Mouse (Mus musculus) limb, embryonic 12.5 days (tissue): ENCODE results near the gene Aff3. TPM values are rescaled to one million over a fixed set of nuclear protein-coding genes. Genes with fewer than 3 reads are reported as not detected.

Experiments
- ATAC-seq: fragments of 200-750 bp; cut with Nextera tagmentation; 2 replicates; pipeline ENCODE4 v1.8.0; 2017; ENCODE audit warnings: low read depth, moderate TSS enrichment; ENCODE audit not compliant: insufficient number of reproducible peaks, insufficient read depth, low FRiP score, low TSS enrichment
- H3K27ac ChIP-seq: fragments of 300-500 bp; sonication (generic); 2 replicates; pipeline ENCODE4 v1.5.1; 2016; ENCODE audit warnings: mild to moderate bottlenecking, moderate library complexity
- H3K27me3 ChIP-seq: fragments of 300-500 bp; sonication (generic); 2 replicates; pipeline ENCODE4 v1.6.1; 2016; ENCODE audit warnings: mild to moderate bottlenecking, moderate library complexity
- H3K36me3 ChIP-seq: fragments of 300-500 bp; sonication (generic); 2 replicates; pipeline ENCODE4 v1.6.1; 2016; ENCODE audit warnings: mild to moderate bottlenecking, moderate library complexity
- H3K4me1 ChIP-seq: fragments of 300-500 bp; sonication (generic); replicated peaks from 2 replicates; pipeline ENCODE4 v1.6.1; 2016
- H3K4me2 ChIP-seq: fragments of 300-500 bp; sonication (generic); 2 replicates; pipeline ENCODE4 v1.6.1; 2016; ENCODE audit warnings: mild to moderate bottlenecking, moderate library complexity
- H3K4me3 ChIP-seq: fragments of 300-500 bp; sonication (generic); replicated peaks from 2 replicates; pipeline ENCODE4 v1.5.1; 2016; ENCODE audit warnings: mild to moderate bottlenecking
- H3K9ac ChIP-seq: fragments of 300-500 bp; sonication (generic); replicated peaks from 2 replicates; pipeline ENCODE4 v1.6.1; 2016; ENCODE audit warnings: mild to moderate bottlenecking, moderate library complexity
- H3K9me3 ChIP-seq: fragments of 300-500 bp; sonication (generic); 2 replicates; pipeline ENCODE4 v1.6.1; 2016; ENCODE audit warnings: mild to moderate bottlenecking, moderate library complexity
- WGBS: fragments of 180-500 bp; shearing (Covaris S2); methylation state at CpG from one replicate; pipeline ENCODE4 v1.1.7; 2016; 5-methylcytosine and 5-hydroxymethylcytosine counted together
- polyA plus RNA-seq: library from polyadenylated mRNA; unstranded; fragments of >200 nt; fragmentation: Nextera tagmentation; extraction: Ambion mirVana; gene quantifications from 2 replicates; pipeline ENCODE4 v1.2.1, GENCODE M21; 2016

Gene Aff3
- polyA plus RNA-seq, 1 experiment from 2014 or later, result 48.5 TPM

GRCm38 (mm10) chr1:38320971-38321305 lies 343.8 kb downstream of the Aff3 start:
- peaks cover 30% of the 10 kb centered on the region for H3K4me1 ChIP-seq
- H3K9me3 ChIP-seq, result no peaks in the 10 kb centered on the region
- 96% methylated on average over 2 of the region's 2 CpGs for WGBS
- peak overlapping the region; percentile 50 for H3K27ac ChIP-seq
- peaks cover 8% of the 10 kb centered on the region; the same call in 1 of the 2 replicates for H3K36me3 ChIP-seq
- 0 out of 2 replicates have a peak overlapping the region, but pooled peaks have one; percentile 11 for H3K4me2 ChIP-seq
- no peak overlapping the region for H3K4me3 ChIP-seq
- no peak for ATAC-seq
- H3K27me3 ChIP-seq, result no peaks in the 10 kb centered on the region
- no peak overlapping the region for H3K9ac ChIP-seq

GRCm38 (mm10) chr1:38320126-38320970 lies 344.4 kb downstream of the Aff3 start:
- H3K4me3 ChIP-seq, result no peak overlapping the region
- H3K4me1 ChIP-seq, result peaks cover 30% of the 10 kb centered on the region
- H3K9me3 ChIP-seq, result no peaks in the 10 kb centered on the region
- WGBS, result 51% methylated on average over 16 of the region's 16 CpGs
- ATAC-seq, result no peak; the same call in 1 of the 2 replicates
- H3K9ac ChIP-seq, result no peak overlapping the region
- peak overlapping the region; percentile 50 for H3K27ac ChIP-seq
- H3K27me3 ChIP-seq, result no peaks in the 10 kb centered on the region
- peaks cover 8% of the 10 kb centered on the region; the same call in 1 of the 2 replicates for H3K36me3 ChIP-seq
- H3K4me2 ChIP-seq, result peak overlapping the region; percentile 11; the same call in 1 of the 2 replicates

- H3K4me3 ChIP-seq, result no peak overlapping the region
- H3K9me3 ChIP-seq, result no peaks in the 10 kb centered on the region
- ATAC-seq, result no peak
- H3K4me1 ChIP-seq, result peaks cover 30% of the 10 kb centered on the region
- H3K36me3 ChIP-seq, result peaks cover 8% of the 10 kb centered on the region; the same call in 1 of the 2 replicates
- H3K27ac ChIP-seq, result no peak overlapping the region
- H3K4me2 ChIP-seq, result no peak overlapping the region
- H3K9ac ChIP-seq, result no peak overlapping the region
- no peaks in the 10 kb centered on the region for H3K27me3 ChIP-seq
- 84% methylated on average over 2 of the region's 2 CpGs for WGBS
Observed at GRCm38 (mm10) chr1:38318614-38319013, 346.1 kb downstream of the Aff3 start.

- 73% methylated on average over 4 of the region's 4 CpGs for WGBS
- no peak for ATAC-seq
- peaks cover 12% of the 10 kb centered on the region for H3K36me3 ChIP-seq
Observed at GRCm38 (mm10) chr1:38315992-38316391, 348.8 kb downstream of the Aff3 start.

GRCm38 (mm10) chr1:38310496-38310895 lies 354.3 kb downstream of the Aff3 start:
- peak overlapping the region; percentile 53; the same call in 1 of the 2 replicates for H3K27ac ChIP-seq
- 81% methylated on average over 8 of the region's 8 CpGs for WGBS
- no peak overlapping the region for H3K4me3 ChIP-seq
- H3K9me3 ChIP-seq, result no peaks in the 10 kb centered on the region
- H3K4me2 ChIP-seq, result no peak overlapping the region
- H3K27me3 ChIP-seq, result no peaks in the 10 kb centered on the region
- H3K36me3 ChIP-seq, result peaks cover 17% of the 10 kb centered on the region
- no peak overlapping the region for H3K9ac ChIP-seq
- ATAC-seq, result no peak
- H3K4me1 ChIP-seq, result peaks cover 34% of the 10 kb centered on the region

More at GRCm38 (mm10) chr1:38315992-38316391, 348.8 kb downstream of the Aff3 start:
- H3K4me3 ChIP-seq, result no peak overlapping the region
- H3K9me3 ChIP-seq, result no peaks in the 10 kb centered on the region
- H3K9ac ChIP-seq, result no peak overlapping the region
- no peaks in the 10 kb centered on the region for H3K27me3 ChIP-seq
- no peak overlapping the region for H3K4me2 ChIP-seq
- peaks cover 31% of the 10 kb centered on the region for H3K4me1 ChIP-seq
- no peak overlapping the region for H3K27ac ChIP-seq

GRCm38 (mm10) chr1:38310076-38310475 lies 354.7 kb downstream of the Aff3 start:
- H3K9ac ChIP-seq, result no peak overlapping the region
- H3K4me2 ChIP-seq, result no peak overlapping the region
- peaks cover 34% of the 10 kb centered on the region for H3K4me1 ChIP-seq
- H3K27me3 ChIP-seq, result no peaks in the 10 kb centered on the region
- H3K27ac ChIP-seq, result no peak overlapping the region
- peaks cover 17% of the 10 kb centered on the region for H3K36me3 ChIP-seq
- H3K9me3 ChIP-seq, result no peaks in the 10 kb centered on the region
- no peak for ATAC-seq
- H3K4me3 ChIP-seq, result no peak overlapping the region
- 82% methylated on average over 4 of the region's 4 CpGs for WGBS

GRCm38 (mm10) chr1:38309341-38309740 lies 355.4 kb downstream of the Aff3 start:
- H3K4me1 ChIP-seq, result peaks cover 34% of the 10 kb centered on the region
- 90% methylated on average over 8 of the region's 8 CpGs for WGBS

GRCm38 (mm10) chr1:38308705-38308996 lies 356.1 kb downstream of the Aff3 start:
- WGBS, result 26% methylated on average over 3 of the region's 3 CpGs
- Histone ChIP-seq H3K27me3 (no peaks in the 10 kb centered on the region), H3K4me1 (peaks cover 34% of the 10 kb centered on the region), H3K36me3 (peaks cover 17% of the 10 kb centered on the region), H3K27ac (no peak overlapping the region), H3K9me3 (no peaks in the 10 kb centered on the region), H3K4me3 (no peak overlapping the region), H3K4me2 (no peak overlapping the region), H3K9ac (no peak overlapping the region)
- no peak for ATAC-seq

More at GRCm38 (mm10) chr1:38309341-38309740, 355.4 kb downstream of the Aff3 start:
- Histone ChIP-seq H3K4me3 (no peak overlapping the region), H3K27ac (no peak overlapping the region), H3K4me2 (no peak overlapping the region), H3K9ac (no peak overlapping the region), H3K9me3 (no peaks in the 10 kb centered on the region), H3K36me3 (peaks cover 17% of the 10 kb centered on the region), H3K27me3 (no peaks in the 10 kb centered on the region)
- ATAC-seq, result no peak

GRCm38 (mm10) chr1:38307821-38308704 lies 356.7 kb downstream of the Aff3 start:
- peaks cover 34% of the 10 kb centered on the region for H3K4me1 ChIP-seq
- H3K9me3 ChIP-seq, result no peaks in the 10 kb centered on the region
- no peaks in the 10 kb centered on the region for H3K27me3 ChIP-seq
- no peak overlapping the region for H3K9ac ChIP-seq
- 0 out of 2 replicates have a peak overlapping the region, but pooled peaks have one; percentile 54 for H3K27ac ChIP-seq
- 79% methylated on average over 7 of the region's 7 CpGs for WGBS
- peaks cover 17% of the 10 kb centered on the region for H3K36me3 ChIP-seq
- H3K4me3 ChIP-seq, result no peak overlapping the region
- H3K4me2 ChIP-seq, result no peak overlapping the region
- no peak for ATAC-seq

- Histone ChIP-seq H3K4me1 (peaks cover 34% of the 10 kb centered on the region), H3K27ac (no peak overlapping the region), H3K27me3 (no peaks in the 10 kb centered on the region), H3K4me2 (no peak overlapping the region), H3K36me3 (peaks cover 17% of the 10 kb centered on the region), H3K9me3 (no peaks in the 10 kb centered on the region), H3K9ac (no peak overlapping the region), H3K4me3 (no peak overlapping the region)
- 92% methylated on average over 11 of the region's 11 CpGs for WGBS
- no peak for ATAC-seq
Observed at GRCm38 (mm10) chr1:38307234-38307633, 357.5 kb downstream of the Aff3 start.

GRCm38 (mm10) chr1:38306146-38306545 lies 358.6 kb downstream of the Aff3 start:
- no peak overlapping the region for H3K4me3 ChIP-seq
- H3K4me2 ChIP-seq, result no peak overlapping the region
- H3K36me3 ChIP-seq, result peaks cover 13% of the 10 kb centered on the region; the same call in 1 of the 2 replicates
- H3K4me1 ChIP-seq, result peaks cover 29% of the 10 kb centered on the region
- H3K9me3 ChIP-seq, result no peaks in the 10 kb centered on the region
- ATAC-seq, result no peak
- no peaks in the 10 kb centered on the region for H3K27me3 ChIP-seq
- WGBS, result 96% methylated on average over 7 of the region's 7 CpGs
- H3K9ac ChIP-seq, result no peak overlapping the region
- 0 out of 2 replicates have a peak overlapping the region, but pooled peaks have one; percentile 54 for H3K27ac ChIP-seq
